Mouse (Mus musculus) forebrain, embryonic 12.5 days (tissue): ENCODE measurements around the gene Was. TPM values are rescaled to one million over a fixed set of nuclear protein-coding genes. Genes with fewer than 3 reads are reported as not detected.
"Not testable (repeated sequence)": the region's sequence is repeated elsewhere in the genome, so short reads cannot be mapped to it uniquely, and the experiment has no call there.

ENCODE experiments used
- ATAC-seq: fragments of 200-750 bp; cut with Nextera tagmentation; 2 replicates; pipeline ENCODE4 v1.8.0; 2017; ENCODE audit warnings: moderate TSS enrichment; ENCODE audit not compliant: low FRiP score
- H3K27ac ChIP-seq: fragments of 300-500 bp; sonication (generic); 2 replicates; pipeline ENCODE4 v1.5.1; 2016; ENCODE audit warnings: mild to moderate bottlenecking
- H3K27me3 ChIP-seq: fragments of 300-500 bp; sonication (generic); 2 replicates; pipeline ENCODE4 v1.6.1; 2016; ENCODE audit warnings: mild to moderate bottlenecking
- H3K36me3 ChIP-seq: fragments of 300-500 bp; sonication (generic); replicated peaks from 2 replicates; pipeline ENCODE4 v1.6.1; 2016; ENCODE audit warnings: mild to moderate bottlenecking
- H3K4me1 ChIP-seq: fragments of 300-500 bp; sonication (generic); 2 replicates; pipeline ENCODE4 v1.6.1; 2016
- H3K4me2 ChIP-seq: fragments of 300-500 bp; sonication (generic); 2 replicates; pipeline ENCODE4 v1.6.1; 2016; ENCODE audit warnings: mild to moderate bottlenecking, moderate library complexity
- H3K4me3 ChIP-seq: fragments of 300-500 bp; sonication (generic); replicated peaks from 2 replicates; pipeline ENCODE4 v1.5.1; 2016; ENCODE audit warnings: mild to moderate bottlenecking
- H3K9ac ChIP-seq: fragments of 300-500 bp; sonication (generic); 2 replicates; pipeline ENCODE4 v1.6.1; 2016; ENCODE audit warnings: mild to moderate bottlenecking
- H3K9me3 ChIP-seq: fragments of 300-500 bp; sonication (generic); 2 replicates; pipeline ENCODE4 v1.6.1; 2016
- WGBS: fragments of 180-500 bp; shearing (Covaris S2); methylation state at CpG from one replicate; pipeline ENCODE4 v1.1.7; 2016; 5-methylcytosine and 5-hydroxymethylcytosine counted together
- polyA plus RNA-seq: library from polyadenylated mRNA; unstranded; fragments of >200 nt; fragmentation: Nextera tagmentation; extraction: Ambion mirVana; gene quantifications from 2 replicates; pipeline ENCODE4 v1.2.1, GENCODE M21; 2016

The Was gene
- polyA plus RNA-seq, 1 experiment from 2014 or later, result 0.17 TPM

DNA sequence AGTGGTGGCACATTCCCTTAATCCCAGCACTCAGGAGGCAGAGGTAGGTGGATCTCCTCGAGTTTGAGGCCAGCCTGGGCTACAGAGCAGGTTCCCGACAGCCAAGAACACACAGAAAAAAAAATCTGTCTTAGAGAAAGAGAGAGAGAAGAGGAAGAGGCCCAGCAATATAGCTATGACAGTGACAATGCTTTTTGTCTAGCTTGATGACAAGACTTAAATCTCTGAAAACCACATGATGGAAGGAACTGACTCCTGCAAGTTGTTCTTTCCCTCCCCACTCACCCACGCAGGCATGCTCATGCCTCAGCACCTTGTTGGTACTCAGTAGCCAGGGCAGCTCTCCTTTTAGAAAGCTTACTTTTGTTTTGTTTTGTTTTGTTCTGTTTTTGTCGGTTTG lies 9.1 kb upstream of the Was start:
- peaks cover 12% of the 10 kb centered on the region for H3K4me1 ChIP-seq
- no peaks in the 10 kb centered on the region for H3K9me3 ChIP-seq
- no peak overlapping the region for H3K4me3 ChIP-seq
- H3K4me2 ChIP-seq, result no peak overlapping the region
- H3K27me3 ChIP-seq, result no peaks in the 10 kb centered on the region
- no peaks in the 10 kb centered on the region for H3K36me3 ChIP-seq
- WGBS, result 63% methylated on average over 4 of the region's 4 CpGs
- no peak overlapping the region for H3K27ac ChIP-seq
- no peak for ATAC-seq
- H3K9ac ChIP-seq, result no peak overlapping the region

GRCm38 (mm10) chrX:8096787-8097242 lies 6.5 kb upstream of the Was start:
- WGBS, result 13% methylated on average over 19 of the region's 19 CpGs
- H3K9me3 ChIP-seq, result no peaks in the 10 kb centered on the region
- H3K27ac ChIP-seq, result no peak overlapping the region
- ATAC-seq, result peak; percentile 94
- H3K27me3 ChIP-seq, result no peaks in the 10 kb centered on the region
- H3K4me1 ChIP-seq, result peaks cover 12% of the 10 kb centered on the region
- no peak overlapping the region; the same call in 1 of the 2 replicates for H3K9ac ChIP-seq
- H3K4me2 ChIP-seq, result peak overlapping the region; percentile 43
- peak overlapping the region; percentile 26 for H3K4me3 ChIP-seq
- H3K36me3 ChIP-seq, result no peaks in the 10 kb centered on the region

DNA sequence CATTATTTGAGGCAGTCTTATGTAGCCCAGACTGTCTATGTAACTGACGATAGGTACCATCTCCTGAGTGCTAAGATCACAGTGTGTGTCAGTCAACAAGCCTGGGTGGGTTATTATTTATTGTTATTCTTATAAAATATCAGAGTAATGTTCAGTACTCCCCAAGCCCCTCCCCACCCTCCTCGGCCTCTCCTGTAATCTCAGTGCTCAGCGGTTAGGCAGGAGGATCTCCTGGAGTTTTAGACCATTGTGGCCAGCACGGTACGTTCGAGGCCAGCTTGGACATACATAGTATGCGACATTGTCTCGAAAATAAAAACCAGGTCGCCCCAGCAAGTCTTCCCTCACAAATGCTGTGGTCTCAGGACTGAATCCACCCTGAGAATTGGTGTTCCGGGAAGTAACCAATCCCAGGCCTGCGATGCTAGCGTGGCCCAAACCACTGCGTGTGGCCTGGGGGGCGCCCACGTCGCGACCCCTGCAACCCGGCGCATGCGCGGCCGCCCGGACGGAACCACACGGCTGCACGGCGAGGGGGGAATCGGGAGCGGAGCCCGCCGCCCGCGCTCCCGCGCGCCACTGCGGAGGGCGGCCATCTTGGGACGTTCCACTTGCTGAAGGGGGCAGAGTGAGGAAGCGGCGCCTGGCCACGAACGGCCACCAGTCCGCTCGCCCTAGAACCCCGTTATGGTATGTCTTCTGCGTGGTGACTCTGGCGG lies 5.9 kb upstream of the Was start:
- not testable (repeated sequence) for H3K36me3 ChIP-seq

GRCm38 (mm10) chrX:8095546-8095945 lies 5.2 kb upstream of the Was start:
- peak overlapping the region; percentile 45 for H3K4me2 ChIP-seq
- H3K4me3 ChIP-seq, result peak overlapping the region; percentile 25; the same call in 1 of the 2 replicates
- no peaks in the 10 kb centered on the region for H3K9me3 ChIP-seq
- H3K27me3 ChIP-seq, result no peaks in the 10 kb centered on the region
- no peak overlapping the region for H3K27ac ChIP-seq
- peaks cover 8% of the 10 kb centered on the region for H3K4me1 ChIP-seq
- 77% methylated on average over 10 of the region's 10 CpGs for WGBS
- no peak for ATAC-seq
- H3K36me3 ChIP-seq, result no peaks in the 10 kb centered on the region
- no peak overlapping the region for H3K9ac ChIP-seq

More for the DNA sequence above, 5.9 kb upstream of the Was start:
- peak; percentile 90 for ATAC-seq
- not testable (repeated sequence) for H3K9ac ChIP-seq, H3K27ac ChIP-seq, H3K9me3 ChIP-seq, H3K27me3 ChIP-seq
- H3K4me3 ChIP-seq, result peak overlapping the region; percentile 25
- 3% methylated on average over 26 of the region's 48 CpGs for WGBS
- peaks cover 12% of the 10 kb centered on the region for H3K4me1 ChIP-seq
- H3K4me2 ChIP-seq, result peak overlapping the region; percentile 45

DNA sequence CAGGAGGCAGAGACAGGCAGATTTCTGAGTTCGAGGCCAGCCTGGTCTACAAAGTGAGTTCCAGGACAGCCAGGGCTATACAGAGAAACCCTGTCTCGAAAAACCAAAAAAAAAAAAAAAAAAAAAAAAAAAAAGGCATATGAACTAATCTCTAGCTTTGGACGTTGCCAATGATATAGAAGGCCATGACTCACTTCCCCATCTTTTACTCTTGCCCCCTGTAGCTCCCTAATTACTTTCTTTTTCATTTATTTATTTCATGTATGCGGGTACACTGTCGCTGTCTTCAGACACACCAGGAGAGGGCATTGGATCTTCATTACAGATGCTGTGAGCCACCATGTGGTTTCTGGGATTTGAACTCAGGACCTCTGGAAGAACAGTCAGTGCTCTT lies 653 bp upstream of the Was start:
- H3K4me3 ChIP-seq, H3K27ac ChIP-seq, H3K9ac ChIP-seq, H3K4me1 ChIP-seq, H3K9me3 ChIP-seq, H3K36me3 ChIP-seq, H3K4me2 ChIP-seq, H3K27me3 ChIP-seq, ATAC-seq: not testable (repeated sequence)
- WGBS, result 83% methylated on average over 4 of the region's 5 CpGs

DNA sequence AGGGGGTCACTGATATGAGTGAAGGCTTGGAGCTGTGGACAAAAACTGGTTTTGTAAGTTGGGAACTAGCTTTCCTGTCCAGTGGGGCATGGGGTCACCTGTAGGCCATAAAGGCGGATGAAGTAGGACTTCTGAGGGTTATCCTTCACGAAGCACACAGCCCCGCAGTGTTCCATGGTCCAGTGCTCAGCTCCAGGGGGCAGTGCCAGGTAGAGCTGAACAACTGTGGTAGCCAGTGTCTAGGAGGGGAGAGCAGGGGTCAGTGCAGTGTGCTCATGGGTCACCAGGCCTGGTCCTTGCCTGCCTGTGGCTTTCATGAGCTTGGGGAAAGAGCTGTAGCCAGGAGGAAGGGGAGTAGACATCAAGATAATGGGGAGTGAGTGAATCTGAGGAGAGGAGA lies 552 bp downstream of the Was start:
- ATAC-seq, result no peak
- WGBS, result 95% methylated on average over 3 of the region's 3 CpGs
- no peak overlapping the region for H3K4me3 ChIP-seq
- H3K27ac ChIP-seq, result no peak overlapping the region
- no peaks in the 10 kb centered on the region for H3K4me1 ChIP-seq
- H3K36me3 ChIP-seq, result no peaks in the 10 kb centered on the region
- no peaks in the 10 kb centered on the region for H3K27me3 ChIP-seq
- H3K9ac ChIP-seq, result no peak overlapping the region
- no peak overlapping the region for H3K4me2 ChIP-seq
- H3K9me3 ChIP-seq, result no peaks in the 10 kb centered on the region

- Histone ChIP-seq H3K27ac (no peak overlapping the region), H3K4me1 (no peaks in the 10 kb centered on the region), H3K36me3 (no peaks in the 10 kb centered on the region), H3K4me2 (no peak overlapping the region), H3K27me3 (no peaks in the 10 kb centered on the region), H3K9ac (no peak overlapping the region), H3K9me3 (no peaks in the 10 kb centered on the region), H3K4me3 (no peak overlapping the region)
- WGBS, result 89% methylated on average over 7 of the region's 8 CpGs
- ATAC-seq, result no peak
These were observed 4.7 kb downstream of the Was start for GRCm38 (mm10) chrX:8085611-8086010.

GRCm38 (mm10) chrX:8084771-8085259 lies 5.5 kb downstream of the Was start:
- no peak for ATAC-seq
- no peaks in the 10 kb centered on the region for H3K4me1 ChIP-seq
- no peak overlapping the region for H3K9ac ChIP-seq
- no peaks in the 10 kb centered on the region for H3K9me3 ChIP-seq
- no peak overlapping the region for H3K4me2 ChIP-seq
- no peaks in the 10 kb centered on the region for H3K36me3 ChIP-seq
- 96% methylated on average over 6 of the region's 6 CpGs for WGBS
- no peak overlapping the region for H3K27ac ChIP-seq
- H3K27me3 ChIP-seq, result no peaks in the 10 kb centered on the region
- H3K4me3 ChIP-seq, result no peak overlapping the region

DNA sequence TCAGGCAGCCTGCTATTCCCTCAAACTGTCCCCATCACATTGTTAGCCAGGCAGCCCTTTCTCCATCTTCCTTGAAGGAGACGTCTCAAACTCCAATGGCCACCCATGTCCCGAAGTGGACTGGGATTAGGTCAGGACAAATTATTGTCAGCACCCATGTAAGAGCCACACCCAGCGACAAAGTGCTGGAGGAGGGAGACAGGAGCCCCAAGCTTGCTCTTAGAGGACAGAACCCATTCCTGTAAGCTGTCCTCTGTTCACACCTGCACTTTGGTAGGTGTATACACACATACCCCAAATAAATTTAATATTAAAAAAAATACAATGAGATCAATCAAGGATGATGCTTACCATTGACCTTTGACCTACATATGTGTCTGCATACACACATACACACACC lies 15.2 kb downstream of the Was start:
- H3K9me3 ChIP-seq, result no peaks in the 10 kb centered on the region
- peaks cover 6% of the 10 kb centered on the region; the same call in 1 of the 2 replicates for H3K4me1 ChIP-seq
- H3K36me3 ChIP-seq, result peaks cover 12% of the 10 kb centered on the region
- no peak overlapping the region; the same call in 1 of the 2 replicates for H3K9ac ChIP-seq
- peak overlapping the region; percentile 51 for H3K4me2 ChIP-seq
- 23% methylated on average over 3 of the region's 3 CpGs for WGBS
- no peaks in the 10 kb centered on the region for H3K27me3 ChIP-seq
- peak overlapping the region; percentile 56 for H3K4me3 ChIP-seq
- ATAC-seq, result peak; percentile 55
- H3K27ac ChIP-seq, result peak overlapping the region; percentile 80

DNA sequence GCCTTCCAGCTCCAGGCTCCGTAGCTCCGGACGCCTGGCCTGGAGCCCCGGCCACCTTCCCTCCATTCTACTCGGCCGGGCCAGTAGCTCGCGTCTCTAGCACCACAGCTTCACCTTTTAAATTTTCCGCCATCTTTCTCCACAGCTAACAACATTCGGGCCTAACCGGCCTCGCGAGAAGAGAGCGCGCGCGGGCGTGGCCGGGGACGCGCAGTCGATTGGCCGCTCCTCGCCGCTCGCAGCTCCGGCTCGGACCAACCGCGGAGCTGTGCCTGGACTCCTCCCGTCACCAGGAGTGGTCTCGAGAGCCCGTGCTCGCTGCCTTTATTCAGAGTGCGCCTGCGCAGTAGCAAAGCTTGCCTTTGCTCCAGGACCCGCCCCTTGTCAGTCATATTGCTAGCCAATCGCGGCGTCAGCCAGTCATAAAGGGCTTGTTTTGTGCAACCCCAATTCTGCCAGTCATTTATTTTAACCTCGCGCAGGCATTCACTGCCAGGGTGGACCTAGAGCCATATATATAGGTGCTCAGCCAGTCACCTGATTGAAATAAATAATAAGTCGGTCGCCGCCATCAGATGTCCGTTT lies 15.8 kb downstream of the Was start, which contains the start of gene Suv39h1:
Gene Suv39h1, minus strand, starts transcription at position 331 of the 585 bp plus-strand sequence.
- WGBS, result 23% methylated on average over 46 of the region's 46 CpGs

DNA sequence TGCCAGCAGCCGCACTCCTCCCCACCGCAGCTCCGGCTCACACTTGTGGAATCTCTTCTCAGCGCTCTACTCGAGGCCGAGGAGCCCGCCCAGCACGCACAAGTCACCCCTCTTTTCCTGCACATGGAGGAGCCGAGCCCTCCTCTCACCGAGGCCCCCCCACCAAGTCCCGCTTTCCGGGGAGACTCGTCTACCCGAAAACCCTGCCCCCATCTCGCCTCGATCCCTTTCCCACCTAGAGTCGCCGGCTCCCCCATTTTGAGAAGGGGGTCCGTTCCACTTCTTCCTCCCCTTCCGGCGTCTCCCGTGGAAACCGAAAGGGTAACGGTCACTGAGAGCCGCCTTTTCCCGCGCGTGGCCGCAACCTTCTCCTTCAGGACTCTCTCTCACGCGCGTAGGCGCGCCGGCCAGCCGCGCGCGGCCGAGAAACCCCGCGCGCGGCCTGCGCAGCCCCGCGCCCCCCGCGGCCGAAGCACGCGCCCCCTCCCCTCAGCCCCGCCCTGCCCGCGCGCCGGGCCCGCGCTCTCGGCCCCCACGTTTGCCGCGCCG lies 16.3 kb downstream of the Was start:
- H3K27me3 ChIP-seq, result no peaks in the 10 kb centered on the region
- peak overlapping the region; percentile 49 for H3K4me2 ChIP-seq
- H3K9me3 ChIP-seq, result no peaks in the 10 kb centered on the region
- H3K9ac ChIP-seq, result peak overlapping the region; percentile 66
- ATAC-seq, result peak; percentile 12; the same call in 1 of the 2 replicates
- H3K27ac ChIP-seq, result peak overlapping the region; percentile 90
- H3K36me3 ChIP-seq, result peaks cover 15% of the 10 kb centered on the region
- peaks cover 6% of the 10 kb centered on the region; the same call in 1 of the 2 replicates for H3K4me1 ChIP-seq
- peak overlapping the region; percentile 56 for H3K4me3 ChIP-seq
- 13% methylated on average over 57 of the region's 64 CpGs for WGBS

More for the DNA sequence above, 15.8 kb downstream of the Was start, which contains the start of gene Suv39h1:
- peak within 1 kb of the TSS; percentile 56 for H3K4me3 ChIP-seq
- ATAC-seq, result peak; percentile 97
- H3K27me3 ChIP-seq, result no peaks in the 10 kb centered on the region
- peak within 1 kb of the TSS; percentile 90 for H3K27ac ChIP-seq
- peak within 1 kb of the TSS; percentile 66 for H3K9ac ChIP-seq
- H3K9me3 ChIP-seq, result no peaks in the 10 kb centered on the region
- peaks cover 6% of the 10 kb centered on the region; the same call in 1 of the 2 replicates for H3K4me1 ChIP-seq
- H3K36me3 ChIP-seq, result peaks cover 12% of the 10 kb centered on the region
- H3K4me2 ChIP-seq, result peak within 1 kb of the TSS; percentile 51

GRCm38 (mm10) chrX:8069166-8069565 lies 21.1 kb downstream of the Was start:
- WGBS, result 92% methylated on average over 1 of the region's 1 CpGs
- Histone ChIP-seq H3K9ac (no peak overlapping the region), H3K4me3 (no peak overlapping the region), H3K36me3 (peaks cover 36% of the 10 kb centered on the region), H3K4me1 (peaks cover 6% of the 10 kb centered on the region; the same call in 1 of the 2 replicates), H3K27me3 (no peaks in the 10 kb centered on the region), H3K4me2 (no peak overlapping the region), H3K9me3 (no peaks in the 10 kb centered on the region), H3K27ac (no peak overlapping the region)
- no peak for ATAC-seq
